Mouse (Mus musculus) neutrophil, adult 59 days (primary cell): Measurements from ENCODE around the gene Igsf21. TPM values are rescaled to one million over a fixed set of nuclear protein-coding genes. Genes with fewer than 3 reads are reported as not detected.

ENCODE experiments used
- total RNA-seq, 2 experiments: library from RNA; stranded (reverse); gene quantifications; 1 replicate in 1 of 2; 2 replicates in 1 of 2; pipeline ENCODE4 v1.2.4; 2023

Gene Igsf21
- not detected for total RNA-seq

GRCm38 (mm10) chr4:140246180-140247005 is at the start of gene Igsf21:
Igsf21 (minus strand) TSS chr4:140246784.

